Mouse (Mus musculus): ENCODE results near the gene Sema6d.

DNA sequence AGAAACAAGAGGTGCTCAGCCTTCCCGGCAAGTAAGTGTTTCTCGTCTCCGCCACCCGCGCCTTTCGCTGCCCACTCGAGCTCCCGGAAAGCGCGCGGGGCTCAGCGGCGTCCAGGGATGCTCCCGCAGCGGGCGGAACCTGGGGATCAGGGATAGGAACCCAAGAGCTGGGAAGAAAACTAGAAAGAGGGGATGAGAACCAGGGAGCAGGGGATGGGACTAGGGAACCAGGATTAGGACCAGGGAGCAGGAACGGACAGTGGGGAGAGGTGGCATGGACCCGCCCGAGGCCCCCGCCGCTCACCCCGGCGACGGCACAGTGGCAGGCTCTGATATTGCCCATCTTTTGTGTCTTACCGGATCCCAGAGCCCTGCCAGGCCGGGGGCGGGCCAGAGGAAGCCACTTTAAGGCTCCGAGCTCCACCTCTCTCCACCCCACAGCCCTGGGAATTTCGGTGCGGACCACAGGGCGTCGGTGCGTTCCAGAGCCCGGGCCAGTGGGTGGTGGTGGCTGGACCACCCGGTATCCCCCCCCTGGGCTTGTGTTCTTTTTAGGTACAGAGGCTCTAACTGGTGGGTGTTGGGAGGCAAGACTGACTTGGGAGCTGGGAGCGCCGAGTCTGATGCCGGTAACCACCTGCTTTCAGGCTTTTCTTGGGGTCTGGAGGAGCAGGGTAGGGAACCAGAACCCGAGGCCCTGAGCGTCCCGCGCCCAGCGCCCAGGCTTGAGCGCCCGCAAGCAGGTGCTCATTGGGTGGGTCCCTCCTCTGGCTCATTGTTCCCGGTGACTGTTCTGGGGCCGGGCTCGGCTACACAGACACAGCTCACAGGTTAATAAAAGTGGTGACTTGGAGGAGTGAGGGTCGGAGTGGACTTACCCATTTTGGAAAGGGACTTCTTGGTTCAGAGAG is 717 bp downstream of the Sema6d start:
- TF ChIP-seq CTCF (IDR thresholded peaks at IDR 0.05; ENCODE audit: low read depth, low read length) (no peak), POLR2A (IDR thresholded peaks at IDR 0.05; ENCODE audit: borderline replicate concordance, low read depth, low read length) (no peak)
